Mouse (Mus musculus): ENCODE data around the gene Pde6h.
"Not testable (repeated sequence)": the region's sequence is repeated elsewhere in the genome, so short reads cannot be mapped to it uniquely, and the experiment has no call there.

Pde6h gene

GRCm38 (mm10) chr6:136941051-136942021 lies 17.7 kb downstream of the Pde6h start, which contains the start of gene Arhgdib:
Gene Arhgdib, minus strand, starts transcription at chr6:136941899.
- no peak for DNase-seq

- DNase-seq: no peak
These were observed 18.6 kb downstream of the Pde6h start for GRCm38 (mm10) chr6:136942280-136942679.

GRCm38 (mm10) chr6:136943392-136943791 lies 19.8 kb downstream of the Pde6h start:
- no peak for DNase-seq

GRCm38 (mm10) chr6:136944511-136944910 lies 20.9 kb downstream of the Pde6h start:
- DNase-seq: no peak

GRCm38 (mm10) chr6:136946241-136946640 lies 22.6 kb downstream of the Pde6h start:
- DNase-seq: no peak

- no peak for DNase-seq
These were observed 23.3 kb downstream of the Pde6h start for GRCm38 (mm10) chr6:136946943-136947342.

GRCm38 (mm10) chr6:136947716-136948115 lies 24.1 kb downstream of the Pde6h start:
- no peak for DNase-seq

GRCm38 (mm10) chr6:136950171-136950570 lies 26.5 kb downstream of the Pde6h start:
- DNase-seq: no peak

- no peak for DNase-seq
These were observed 29.3 kb downstream of the Pde6h start for GRCm38 (mm10) chr6:136952930-136953329.

GRCm38 (mm10) chr6:136954192-136954591 lies 30.6 kb downstream of the Pde6h start:
- DNase-seq: no peak

GRCm38 (mm10) chr6:136954715-136955114 lies 31.1 kb downstream of the Pde6h start:
- DNase-seq: no peak

- no peak for DNase-seq
These were observed 31.6 kb downstream of the Pde6h start for GRCm38 (mm10) chr6:136955240-136955639.

GRCm38 (mm10) chr6:136957062-136957461 lies 33.4 kb downstream of the Pde6h start:
- DNase-seq: no peak

GRCm38 (mm10) chr6:136959131-136959530 lies 35.5 kb downstream of the Pde6h start:
- DNase-seq: no peak

GRCm38 (mm10) chr6:136962957-136963356 lies 39.3 kb downstream of the Pde6h start:
- no peak for DNase-seq

GRCm38 (mm10) chr6:136964609-136965510 lies 41.2 kb downstream of the Pde6h start:
- DNase-seq: no peak

GRCm38 (mm10) chr6:136965912-136966311 lies 42.3 kb downstream of the Pde6h start:
- no peak for DNase-seq

GRCm38 (mm10) chr6:136967466-136967865 lies 43.8 kb downstream of the Pde6h start:
- DNase-seq: no peak

- not testable (repeated sequence) for DNase-seq
These were observed 45.2 kb downstream of the Pde6h start for GRCm38 (mm10) chr6:136968877-136969276.

GRCm38 (mm10) chr6:136979274-136980082 lies 55.8 kb downstream of the Pde6h start:
- no peak for DNase-seq

- DNase-seq: no peak
These were observed 56.7 kb downstream of the Pde6h start for GRCm38 (mm10) chr6:136980331-136980746.

- no peak for DNase-seq
These were observed 58.9 kb downstream of the Pde6h start for GRCm38 (mm10) chr6:136982581-136982980.
